Mouse (Mus musculus) lung, postnatal 0 days (tissue): Measurements from ENCODE around the gene Ankrd40.

Source experiments
- CTCF ChIP-seq: IDR thresholded peaks from 2 replicates; pipeline ENCODE4 v1.5.1; 2016; ENCODE audit warnings: antibody characterized with exemption, mild to moderate bottlenecking
- EP300 ChIP-seq: IDR thresholded peaks from 2 replicates; pipeline ENCODE4 v1.6.1; 2016; ENCODE audit warnings: antibody characterized with exemption, mild to moderate bottlenecking, control low read depth

- TF ChIP-seq CTCF, result no peak
- TF ChIP-seq EP300, result no peak
These were observed 4.9 kb downstream of the Ankrd40 start for GRCm38 (mm10) chr11:94332726-94333125.
